Mouse (Mus musculus) liver, embryonic 16.5 days (tissue): Measurements from ENCODE around the gene Pbx1. TPM values are rescaled to one million over a fixed set of nuclear protein-coding genes. Genes with fewer than 3 reads are reported as not detected.

Source experiments
- ATAC-seq: fragments of 200-750 bp; cut with Nextera tagmentation; 2 replicates; pipeline ENCODE4 v1.8.0; 2017; ENCODE audit warnings: low read depth, mild to moderate bottlenecking, moderate number of reproducible peaks, moderate library complexity
- H3K27ac ChIP-seq: fragments of 300-500 bp; sonication (generic); 2 replicates; pipeline ENCODE4 v1.5.1; 2014; ENCODE audit warnings: mild to moderate bottlenecking, low read length
- H3K27me3 ChIP-seq: fragments of 300-500 bp; sonication (generic); 2 replicates; pipeline ENCODE4 v1.6.1; 2014; ENCODE audit warnings: low read depth, low read length, mixed read lengths; ENCODE audit not compliant: control insufficient read depth, insufficient read depth
- H3K36me3 ChIP-seq: fragments of 300-500 bp; sonication (generic); 2 replicates; pipeline ENCODE4 v1.6.1; 2014; ENCODE audit warnings: mild to moderate bottlenecking; ENCODE audit not compliant: control insufficient read depth, insufficient read depth
- H3K4me1 ChIP-seq: fragments of 300-500 bp; sonication (generic); 2 replicates; pipeline ENCODE4 v1.6.1; 2014; ENCODE audit warnings: low read depth, low read length, mixed read lengths; ENCODE audit not compliant: control insufficient read depth
- H3K4me2 ChIP-seq: fragments of 300-500 bp; sonication (generic); 2 replicates; pipeline ENCODE4 v1.6.1; 2014; ENCODE audit warnings: low read depth, low read length, mixed read lengths
- H3K4me3 ChIP-seq: fragments of 300-500 bp; sonication (generic); 2 replicates; pipeline ENCODE4 v1.5.1; 2014; ENCODE audit warnings: low read depth, mild to moderate bottlenecking, low read length
- H3K9ac ChIP-seq: fragments of 300-500 bp; sonication (generic); 2 replicates; pipeline ENCODE4 v1.6.1; 2014; ENCODE audit warnings: low read depth, low read length
- H3K9me3 ChIP-seq: fragments of 300-500 bp; sonication (generic); replicated peaks from 2 replicates; pipeline ENCODE4 v1.6.1; 2016; ENCODE audit warnings: low read length; ENCODE audit not compliant: control insufficient read depth
- WGBS: fragments of 180-500 bp; shearing (Covaris S2); extraction: QIAGEN DNeasy Blood & Tissue Kit; methylation state at CpG from one replicate; pipeline ENCODE4 v1.1.7; 2014; ENCODE audit not compliant: insufficient replicate concordance; 5-methylcytosine and 5-hydroxymethylcytosine counted together
- polyA plus RNA-seq: library from polyadenylated mRNA; unstranded; fragments of >200 nt; fragmentation: Nextera tagmentation; extraction: Ambion mirVana; gene quantifications from 2 replicates; pipeline ENCODE4 v1.2.1, GENCODE M21; 2015

Gene Pbx1
- polyA plus RNA-seq, 1 experiment from 2014 or later: 2.1 TPM

GRCm38 (mm10) chr1:168228756-168229526 is 203.1 kb downstream of the Pbx1 start:
- H3K4me3 ChIP-seq: no peak overlapping the region
- no peaks in the 10 kb centered on the region for H3K36me3 ChIP-seq
- no peaks in the 10 kb centered on the region for H3K9me3 ChIP-seq
- H3K9ac ChIP-seq: no peak overlapping the region
- ATAC-seq: no peak
- no peak overlapping the region for H3K4me2 ChIP-seq
- H3K27ac ChIP-seq: no peak overlapping the region
- WGBS: 53% methylated on average over 6 of the region's 6 CpGs
- H3K27me3 ChIP-seq: no peaks in the 10 kb centered on the region
- no peaks in the 10 kb centered on the region; the same call in 1 of the 2 replicates for H3K4me1 ChIP-seq

- Histone ChIP-seq H3K4me1 (no peaks in the 10 kb centered on the region; the same call in 1 of the 2 replicates), H3K27me3 (no peaks in the 10 kb centered on the region), H3K9me3 (no peaks in the 10 kb centered on the region), H3K9ac (no peak overlapping the region), H3K4me3 (no peak overlapping the region), H3K4me2 (no peak overlapping the region), H3K27ac (no peak overlapping the region), H3K36me3 (no peaks in the 10 kb centered on the region)
- peak; percentile 37 for ATAC-seq
- 32% methylated on average over 6 of the region's 6 CpGs for WGBS
Measured at GRCm38 (mm10) chr1:168226150-168226549, 205.9 kb downstream of the Pbx1 start.

- Histone ChIP-seq H3K4me3 (no peak overlapping the region), H3K36me3 (no peaks in the 10 kb centered on the region), H3K9ac (no peak overlapping the region), H3K4me1 (no peaks in the 10 kb centered on the region; the same call in 1 of the 2 replicates), H3K9me3 (no peaks in the 10 kb centered on the region), H3K4me2 (no peak overlapping the region), H3K27ac (no peak overlapping the region), H3K27me3 (no peaks in the 10 kb centered on the region)
- ATAC-seq: no peak
- 36% methylated on average over 7 of the region's 7 CpGs for WGBS
Measured at GRCm38 (mm10) chr1:168225595-168226127, 206.4 kb downstream of the Pbx1 start.

GRCm38 (mm10) chr1:168224218-168224617 is 207.9 kb downstream of the Pbx1 start:
- WGBS: 67% methylated on average over 5 of the region's 5 CpGs
- H3K9me3 ChIP-seq: no peaks in the 10 kb centered on the region
- H3K4me1 ChIP-seq: no peaks in the 10 kb centered on the region; the same call in 1 of the 2 replicates
- H3K9ac ChIP-seq: no peak overlapping the region
- no peak for ATAC-seq
- no peaks in the 10 kb centered on the region for H3K27me3 ChIP-seq
- no peak overlapping the region for H3K27ac ChIP-seq
- H3K4me3 ChIP-seq: no peak overlapping the region
- H3K4me2 ChIP-seq: no peak overlapping the region
- no peaks in the 10 kb centered on the region for H3K36me3 ChIP-seq

DNA sequence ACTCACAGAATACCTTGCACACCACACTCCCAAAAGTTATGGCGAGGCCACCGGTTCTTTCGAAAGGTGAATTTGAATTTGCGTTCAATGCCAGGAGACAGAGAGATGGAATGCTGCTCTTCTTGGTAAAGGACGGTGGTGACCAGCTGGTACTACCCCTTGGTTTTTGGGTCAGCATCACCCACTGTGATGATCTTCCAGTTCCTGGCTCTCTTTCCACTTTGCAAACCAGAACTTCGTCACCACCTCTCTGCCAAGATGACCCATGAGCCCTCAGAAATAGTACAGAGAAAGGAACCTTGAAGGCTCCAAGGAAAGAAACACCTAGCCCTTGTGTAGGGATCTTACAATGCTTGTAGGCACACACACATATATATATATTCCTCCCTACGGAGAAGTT is 209.3 kb downstream of the Pbx1 start:
- H3K4me1 ChIP-seq: no peaks in the 10 kb centered on the region; the same call in 1 of the 2 replicates
- H3K27ac ChIP-seq: no peak overlapping the region
- no peaks in the 10 kb centered on the region for H3K36me3 ChIP-seq
- no peak overlapping the region for H3K9ac ChIP-seq
- H3K27me3 ChIP-seq: no peaks in the 10 kb centered on the region
- WGBS: 70% methylated on average over 7 of the region's 7 CpGs
- H3K4me3 ChIP-seq: no peak overlapping the region
- no peak overlapping the region for H3K4me2 ChIP-seq
- H3K9me3 ChIP-seq: no peaks in the 10 kb centered on the region
- ATAC-seq: no peak

DNA sequence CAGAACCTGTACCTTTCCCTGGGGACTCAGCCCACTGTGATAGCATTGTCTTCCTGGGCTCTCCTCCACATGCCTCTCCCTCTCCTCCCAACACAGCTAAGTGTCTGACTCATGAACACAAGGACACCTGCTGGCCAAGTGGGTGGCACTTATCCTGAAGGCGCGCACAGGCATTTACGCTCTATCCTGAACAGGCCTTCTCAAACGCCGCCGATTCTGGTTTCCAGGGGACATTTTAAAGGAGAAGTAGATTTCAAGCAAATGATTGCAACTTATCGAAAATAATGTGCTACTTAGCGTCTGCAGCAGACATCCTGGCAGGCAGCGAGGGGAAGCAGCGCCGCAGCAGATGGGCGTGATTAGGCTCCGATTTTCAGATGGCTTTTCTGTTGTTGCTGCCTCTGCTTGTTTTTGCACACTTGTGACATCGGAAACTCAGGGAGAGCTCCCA is 211.0 kb downstream of the Pbx1 start:
- no peaks in the 10 kb centered on the region for H3K27me3 ChIP-seq
- H3K27ac ChIP-seq: no peak overlapping the region
- no peaks in the 10 kb centered on the region for H3K36me3 ChIP-seq
- H3K4me2 ChIP-seq: no peak overlapping the region
- H3K9ac ChIP-seq: no peak overlapping the region
- ATAC-seq: no peak
- H3K9me3 ChIP-seq: no peaks in the 10 kb centered on the region
- 59% methylated on average over 14 of the region's 14 CpGs for WGBS
- H3K4me1 ChIP-seq: no peaks in the 10 kb centered on the region; the same call in 1 of the 2 replicates
- H3K4me3 ChIP-seq: no peak overlapping the region

GRCm38 (mm10) chr1:168215896-168216747 is 215.9 kb downstream of the Pbx1 start:
- no peaks in the 10 kb centered on the region for H3K4me1 ChIP-seq
- no peaks in the 10 kb centered on the region for H3K9me3 ChIP-seq
- WGBS: 69% methylated on average over 17 of the region's 17 CpGs
- ATAC-seq: no peak
- H3K36me3 ChIP-seq: no peaks in the 10 kb centered on the region
- H3K27me3 ChIP-seq: no peaks in the 10 kb centered on the region
- H3K9ac ChIP-seq: no peak overlapping the region
- H3K4me2 ChIP-seq: no peak overlapping the region
- no peak overlapping the region for H3K27ac ChIP-seq
- no peak overlapping the region for H3K4me3 ChIP-seq

DNA sequence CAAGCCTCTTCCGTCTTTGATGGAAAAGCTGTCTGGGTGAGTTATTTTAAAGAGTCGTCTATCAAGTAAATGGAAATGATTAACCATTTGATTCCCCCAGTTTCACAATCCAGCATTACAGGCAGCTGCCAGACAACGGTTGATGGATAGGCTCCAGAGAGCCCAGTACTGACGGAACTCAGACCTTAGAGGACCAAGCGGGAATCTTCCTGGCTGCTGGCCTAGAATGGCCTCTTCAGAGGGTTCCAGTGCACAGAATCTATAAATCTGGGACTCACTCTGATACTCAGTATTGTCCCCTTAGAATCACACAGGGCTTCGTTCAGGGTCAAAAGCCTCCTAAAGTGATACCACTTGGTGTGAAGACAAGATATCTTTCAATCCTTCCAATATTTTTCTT is 216.6 kb downstream of the Pbx1 start:
- no peak overlapping the region for H3K27ac ChIP-seq
- H3K4me1 ChIP-seq: peaks cover under 1% of the 10 kb centered on the region
- no peaks in the 10 kb centered on the region for H3K9me3 ChIP-seq
- H3K27me3 ChIP-seq: no peaks in the 10 kb centered on the region
- no peak overlapping the region for H3K4me2 ChIP-seq
- H3K4me3 ChIP-seq: no peak overlapping the region
- 67% methylated on average over 6 of the region's 6 CpGs for WGBS
- no peaks in the 10 kb centered on the region for H3K36me3 ChIP-seq
- H3K9ac ChIP-seq: no peak overlapping the region
- no peak for ATAC-seq
